Mouse (Mus musculus) kidney, adult 9 months (tissue): Measurements from ENCODE around the gene 4930568D16Rik.

ENCODE experiments used
- DNase-seq: peaks from one replicate; pipeline ENCODE4 v3.0.0; 2022

The 4930568D16Rik gene

GRCm38 (mm10) chr2:35338707-35339106 is 28.8 kb downstream of the 4930568D16Rik start:
- DNase-seq = no peak

GRCm38 (mm10) chr2:35338036-35338435 is 29.5 kb downstream of the 4930568D16Rik start:
- DNase-seq = no peak

GRCm38 (mm10) chr2:35337419-35337818 is 30.1 kb downstream of the 4930568D16Rik start:
- peak; percentile 42 for DNase-seq

GRCm38 (mm10) chr2:35336388-35337280 is 30.9 kb downstream of the 4930568D16Rik start, which contains the start of gene Stom:
TSS of gene Stom (minus strand) at chr2:35336976.
- DNase-seq = peak; percentile 100

- DNase-seq = no peak
These were observed 31.9 kb downstream of the 4930568D16Rik start for GRCm38 (mm10) chr2:35335620-35336019.

- no peak for DNase-seq
These were observed 33.9 kb downstream of the 4930568D16Rik start for GRCm38 (mm10) chr2:35333670-35334069.

- DNase-seq = no peak
These were observed 36.3 kb downstream of the 4930568D16Rik start for GRCm38 (mm10) chr2:35331205-35331604.

- DNase-seq = no peak
These were observed 38.5 kb downstream of the 4930568D16Rik start for GRCm38 (mm10) chr2:35329061-35329460.

GRCm38 (mm10) chr2:35328064-35328792 is 39.3 kb downstream of the 4930568D16Rik start:
- no peak for DNase-seq

GRCm38 (mm10) chr2:35327583-35327982 is 39.9 kb downstream of the 4930568D16Rik start:
- no peak for DNase-seq

GRCm38 (mm10) chr2:35326931-35327330 is 40.6 kb downstream of the 4930568D16Rik start:
- DNase-seq = peak; percentile 26

GRCm38 (mm10) chr2:35325930-35326329 is 41.6 kb downstream of the 4930568D16Rik start:
- no peak for DNase-seq

- DNase-seq = no peak
These were observed 44.9 kb downstream of the 4930568D16Rik start for GRCm38 (mm10) chr2:35322404-35323164.

- no peak for DNase-seq
These were observed 47.1 kb downstream of the 4930568D16Rik start for GRCm38 (mm10) chr2:35320399-35320798.

GRCm38 (mm10) chr2:35318405-35318804 is 49.1 kb downstream of the 4930568D16Rik start:
- DNase-seq = no peak

- DNase-seq = no peak
These were observed 49.9 kb downstream of the 4930568D16Rik start for GRCm38 (mm10) chr2:35317604-35318003.

- DNase-seq = no peak
These were observed 53.2 kb downstream of the 4930568D16Rik start for GRCm38 (mm10) chr2:35314300-35314699.

GRCm38 (mm10) chr2:35309906-35310493 is 57.5 kb downstream of the 4930568D16Rik start:
- no peak for DNase-seq

- DNase-seq = no peak
These were observed 59.4 kb downstream of the 4930568D16Rik start for GRCm38 (mm10) chr2:35308166-35308565.
